Mouse (Mus musculus) c-Kit-positive CD71-positive TER-119-positive erythroid progenitor cells, embryonic 14.5 days (primary cell): ENCODE results near the gene Sipa1l2.

Source experiments
- DNase-seq: peaks from one replicate; pipeline ENCODE4 v3.0.0-alpha.2; 2013; ENCODE audit warnings: low spot score

Gene Sipa1l2

DNA sequence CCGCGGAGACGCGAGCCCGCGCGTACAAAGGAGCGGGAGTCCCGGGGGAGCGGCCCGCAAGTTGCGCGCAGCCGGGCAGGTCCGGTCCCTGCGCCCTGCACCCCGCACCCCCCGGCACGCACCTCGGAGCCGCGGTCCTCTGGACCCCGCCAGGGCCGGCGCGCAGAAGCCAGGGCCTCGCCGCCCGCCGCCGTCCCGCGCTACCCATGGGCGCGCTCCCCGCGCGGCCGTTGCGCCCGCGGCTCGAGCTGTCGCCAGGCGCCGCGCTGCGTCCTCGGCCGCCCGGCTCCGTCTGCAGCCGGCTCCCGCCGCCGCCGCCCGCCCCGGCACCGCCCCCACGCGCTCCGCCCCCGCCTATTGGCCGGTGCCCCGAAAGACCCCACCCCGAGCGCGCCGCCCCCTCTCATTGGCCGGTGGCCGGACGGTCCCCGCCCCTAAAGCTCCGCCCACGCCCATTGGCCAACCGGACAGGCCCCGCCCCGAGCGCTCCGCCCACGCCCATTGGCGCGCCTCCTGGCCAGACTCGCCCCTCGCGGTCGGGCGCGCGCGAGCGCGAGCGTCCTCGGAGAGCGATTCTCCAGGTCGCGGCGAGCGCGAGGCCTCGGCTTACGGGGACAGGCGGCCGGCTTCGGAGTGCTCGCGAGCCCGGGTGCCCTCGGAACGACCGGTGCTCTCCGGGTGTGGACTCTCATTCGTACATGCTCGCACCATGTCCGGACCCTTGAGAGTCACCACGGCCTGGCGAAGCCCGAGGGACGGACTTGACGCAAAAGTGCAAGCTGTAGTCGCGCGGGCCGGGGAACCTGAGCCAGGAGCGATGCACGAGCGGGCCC lies at the start of gene Sipa1l2:
Gene Sipa1l2, minus strand, starts transcription at position 276 of the 833 bp plus-strand sequence.
- DNase-seq = peak; percentile 82

GRCm38 (mm10) chr8:125618543-125619335 lies 49.1 kb upstream of the Sipa1l2 start:
- DNase-seq = no peak

GRCm38 (mm10) chr8:125616935-125617334 lies 47.3 kb upstream of the Sipa1l2 start:
- DNase-seq = no peak

- DNase-seq = no peak
These were observed 46.4 kb upstream of the Sipa1l2 start for GRCm38 (mm10) chr8:125616039-125616438.

- DNase-seq = no peak
These were observed 43.9 kb upstream of the Sipa1l2 start for GRCm38 (mm10) chr8:125613552-125613951.

DNA sequence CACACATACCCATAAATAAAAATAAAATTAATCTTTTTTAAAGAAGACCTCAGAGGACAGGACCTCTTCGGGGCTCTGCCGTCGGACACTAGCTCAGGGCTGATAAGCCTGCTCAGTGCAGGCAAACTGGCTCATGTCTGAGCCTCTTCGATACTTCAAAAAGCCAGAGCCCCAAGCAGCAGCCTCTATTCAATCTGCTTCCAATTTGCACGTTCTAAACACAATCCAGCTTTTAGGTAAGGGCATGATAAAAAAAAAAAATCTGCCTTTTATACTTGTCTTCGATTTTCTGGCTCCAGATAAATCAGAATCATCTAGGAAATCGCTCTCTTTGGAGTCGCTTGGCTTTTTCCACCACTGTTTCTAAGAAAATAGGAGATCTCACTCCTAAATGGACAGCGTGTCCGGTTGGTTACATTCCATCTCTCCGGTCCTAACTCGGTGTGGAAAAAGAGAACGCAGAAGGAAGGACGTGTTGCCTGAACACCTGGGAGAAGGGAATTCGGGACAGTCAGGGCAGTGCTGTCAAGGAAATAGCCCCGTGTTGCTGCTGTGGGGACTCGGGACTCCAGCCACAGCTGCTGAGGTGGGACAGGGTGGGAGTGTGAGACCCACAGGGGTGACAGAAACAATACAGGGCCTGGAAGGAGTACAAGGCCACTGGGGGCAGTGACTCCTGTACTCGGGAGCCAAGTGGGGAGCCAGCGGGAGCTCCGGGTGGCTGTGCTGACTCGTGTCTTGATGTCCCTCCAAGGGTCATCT lies 42.4 kb upstream of the Sipa1l2 start:
- no peak for DNase-seq

GRCm38 (mm10) chr8:125611024-125611798 lies 41.6 kb upstream of the Sipa1l2 start:
- DNase-seq = no peak

DNA sequence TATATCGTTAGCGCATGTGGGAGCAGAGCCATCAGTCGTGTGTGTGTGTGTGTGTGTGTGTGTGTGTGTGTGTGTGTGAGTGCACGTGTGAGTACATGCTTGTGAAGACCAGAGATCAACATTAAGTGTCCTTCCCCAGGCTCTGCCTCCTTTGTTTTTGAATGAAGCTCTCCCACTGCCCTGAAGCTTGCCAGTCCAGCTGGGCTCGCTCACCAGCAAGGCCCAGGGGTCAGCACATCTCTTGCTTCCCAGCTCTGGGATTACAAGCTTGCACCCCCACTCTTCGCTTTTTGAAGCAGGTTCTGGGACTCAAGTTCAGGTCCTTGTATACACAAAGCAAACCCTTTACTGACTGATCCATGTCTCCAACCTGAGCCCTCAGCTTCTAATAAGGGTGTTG lies 40.1 kb upstream of the Sipa1l2 start:
- DNase-seq = no peak

DNA sequence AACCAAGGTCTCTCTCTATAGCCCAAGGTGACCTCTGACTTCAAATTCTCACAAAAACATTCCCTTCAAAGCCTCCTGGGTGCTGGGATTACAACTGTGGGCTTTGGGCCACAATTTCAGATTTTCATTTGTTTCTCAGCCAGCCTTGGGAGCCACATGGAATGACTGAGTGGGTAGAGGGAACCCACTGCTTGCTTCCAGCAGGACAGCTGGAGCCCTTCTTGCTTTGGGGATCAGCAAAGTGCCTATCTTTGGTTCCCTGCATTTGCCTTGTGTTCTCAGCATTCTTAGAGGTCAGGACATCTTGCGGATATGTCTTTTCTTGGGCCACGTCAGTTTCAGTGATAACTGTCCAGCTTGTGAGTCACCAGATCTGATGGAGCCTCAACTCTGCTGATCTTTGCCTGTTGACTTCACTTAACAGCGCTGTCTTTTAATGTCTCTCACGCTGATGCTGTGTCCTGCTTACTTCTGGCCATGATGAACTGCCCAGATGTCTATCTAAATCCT lies 38.2 kb upstream of the Sipa1l2 start:
- no peak for DNase-seq

DNA sequence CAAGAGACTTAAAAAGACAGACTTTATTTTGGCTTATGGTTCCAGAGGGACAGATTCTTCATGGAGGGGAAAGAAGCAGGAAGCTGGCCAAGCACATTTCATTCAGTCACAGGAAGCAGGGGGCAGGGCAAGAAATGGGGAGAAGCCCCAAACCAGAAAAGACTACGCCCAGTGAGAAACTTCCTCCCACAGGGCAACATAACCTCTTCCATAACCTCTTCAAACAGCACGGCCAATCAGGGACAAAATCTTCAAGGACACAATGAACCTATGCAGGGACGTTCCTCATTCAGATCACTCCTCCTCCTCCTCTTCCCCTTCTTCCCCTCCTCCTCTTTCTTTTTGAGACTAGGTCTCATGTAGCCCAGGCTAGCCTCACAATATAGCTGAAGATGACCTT lies 37.3 kb upstream of the Sipa1l2 start:
- no peak for DNase-seq

DNA sequence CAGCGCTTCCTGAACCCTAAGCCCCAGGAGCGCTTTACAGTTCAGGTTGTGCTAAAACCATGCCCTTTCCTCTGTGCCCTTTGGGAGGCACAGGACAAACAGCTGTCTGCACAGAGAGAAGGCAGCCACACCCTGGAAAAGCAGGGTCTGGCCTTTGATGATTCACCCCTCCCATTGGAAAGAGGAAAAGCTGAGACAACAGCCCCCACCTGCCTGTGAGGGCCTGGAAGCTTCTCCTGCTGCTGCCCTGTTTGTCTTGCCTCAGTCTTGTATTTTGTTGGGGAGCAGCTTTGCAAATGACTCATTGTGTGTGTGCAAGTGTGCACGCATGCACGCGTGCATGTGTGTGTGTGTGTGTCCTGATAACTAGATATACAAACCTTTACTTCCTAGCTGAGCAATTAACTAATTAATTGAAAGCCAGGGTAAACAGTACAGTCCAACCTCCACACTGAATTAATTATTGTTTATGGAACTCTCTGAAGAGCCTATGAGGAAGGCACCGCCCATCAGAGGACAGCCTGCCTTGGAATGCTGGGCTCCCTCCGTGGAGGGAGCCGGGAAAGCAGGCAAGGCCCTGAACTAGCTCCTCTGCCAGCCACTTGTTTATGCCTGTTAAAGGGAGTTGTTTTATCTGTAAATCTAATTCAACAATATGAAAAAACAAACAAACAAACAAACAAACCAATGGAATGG lies 35.4 kb upstream of the Sipa1l2 start:
- DNase-seq = no peak

DNA sequence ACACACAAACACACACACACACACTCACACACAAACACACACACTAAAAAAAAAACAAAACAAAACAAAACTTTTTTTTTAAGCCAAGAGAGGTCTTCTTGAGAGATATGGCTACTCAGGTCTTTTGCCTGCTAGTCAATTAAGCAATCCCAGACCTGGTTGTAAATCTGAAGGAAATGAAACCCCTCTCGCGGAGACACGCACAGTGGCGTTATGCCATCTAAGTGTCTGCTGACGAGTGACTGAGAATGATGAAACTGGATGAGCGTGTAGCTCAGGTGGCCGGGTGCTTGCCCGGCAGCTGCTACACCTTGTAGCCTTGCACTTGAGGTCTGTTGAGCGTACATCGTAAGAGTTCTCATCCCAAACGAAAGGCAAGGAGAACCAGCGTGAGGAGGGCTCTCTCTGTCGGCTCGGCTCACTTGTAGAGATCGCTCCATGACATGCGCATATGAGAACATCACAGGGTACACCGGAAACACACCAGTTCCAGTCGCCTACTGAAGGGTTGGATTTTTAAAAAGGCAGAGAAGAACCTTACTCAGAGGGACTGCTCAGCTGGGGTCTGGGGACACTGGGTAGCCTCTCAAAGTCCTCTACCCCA lies 34.7 kb upstream of the Sipa1l2 start:
- no peak for DNase-seq

GRCm38 (mm10) chr8:125603312-125603840 lies 33.8 kb upstream of the Sipa1l2 start:
- no peak for DNase-seq

- no peak for DNase-seq
These were observed 30.6 kb upstream of the Sipa1l2 start for GRCm38 (mm10) chr8:125600033-125600686.

DNA sequence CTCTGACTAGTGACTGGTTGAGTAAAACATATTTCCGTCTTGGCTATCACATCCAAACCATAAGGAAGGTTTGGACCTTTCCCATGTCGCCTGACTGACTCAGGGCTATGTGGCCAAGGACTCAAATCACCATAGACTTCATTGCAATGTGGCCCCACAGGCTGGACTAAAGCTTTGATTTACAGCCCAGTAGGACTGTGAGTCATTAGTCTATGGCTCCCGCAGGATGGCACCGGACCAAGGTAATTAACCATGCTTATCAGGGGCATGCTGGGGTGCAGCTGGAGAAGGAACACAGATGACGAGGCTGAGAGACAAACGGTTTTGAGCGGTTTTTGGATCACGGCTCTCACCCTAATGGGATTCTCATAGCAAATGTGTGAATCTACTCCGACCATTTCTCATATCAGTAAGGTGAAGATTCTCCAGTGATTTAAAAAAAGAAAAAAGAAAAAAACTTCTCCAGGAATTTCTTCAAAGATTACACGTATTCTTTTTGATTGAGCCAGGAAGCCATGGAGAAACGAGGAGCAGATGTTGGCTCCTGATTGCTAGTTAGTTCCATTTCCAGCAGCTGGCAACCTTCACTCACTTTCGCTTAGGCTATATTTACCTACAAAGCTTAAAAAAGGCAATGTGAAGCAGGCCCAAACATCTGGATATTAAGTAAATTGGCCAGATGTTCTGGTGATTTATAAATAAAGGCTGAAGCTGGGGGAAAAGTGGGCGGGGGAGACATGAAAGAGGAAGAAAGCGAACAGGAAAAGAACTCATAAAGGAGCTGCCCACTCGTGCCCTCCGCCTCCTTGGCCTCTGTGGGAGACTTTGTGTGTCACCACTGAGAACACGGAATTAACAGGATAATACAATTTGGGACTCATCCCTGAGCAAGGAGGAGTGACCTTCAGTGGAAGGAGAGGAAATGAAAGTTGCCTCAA lies 26.2 kb upstream of the Sipa1l2 start:
- DNase-seq = no peak

GRCm38 (mm10) chr8:125590363-125590762 lies 20.8 kb upstream of the Sipa1l2 start:
- DNase-seq = no peak

DNA sequence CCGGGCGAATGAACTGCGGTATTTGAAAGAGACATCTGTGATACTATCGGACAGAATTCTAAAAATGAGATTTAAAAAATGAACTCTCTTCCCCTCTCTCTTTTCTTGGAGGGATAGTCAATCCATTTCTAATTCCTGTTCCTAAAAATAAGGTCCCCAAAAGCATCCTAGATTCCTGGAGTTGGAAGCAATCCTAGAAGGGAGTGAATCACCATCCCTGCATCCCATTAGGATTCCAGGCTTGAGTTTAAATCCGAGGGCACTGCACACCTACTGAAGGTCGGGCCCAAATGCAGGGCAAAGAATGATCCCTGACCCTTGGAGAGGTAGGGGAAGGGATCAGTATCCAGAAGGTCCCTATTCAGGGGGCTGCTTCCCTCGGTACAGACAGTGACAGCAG lies 17.0 kb upstream of the Sipa1l2 start:
- no peak for DNase-seq

GRCm38 (mm10) chr8:125584276-125584675 lies 14.7 kb upstream of the Sipa1l2 start:
- DNase-seq = no peak
